Mouse (Mus musculus) small intestine, adult 2 months (tissue): ENCODE measurements at regions not wholly inside any gene's neighbourhood (a gene's known extent, or its start where the extent isn't known, plus 50 kb on each side); places are given as distances from the start of the nearest gene placed in this dataset.
A peak's percentile ranks its signal among the peaks of the same experiment; 100 is the strongest.
"Not testable (repeated sequence)": the region's sequence is repeated elsewhere in the genome, so short reads cannot be mapped to it uniquely, and the experiment has no call there.

Experiments used
- H3K27ac ChIP-seq: fragments of 200-500 bp; 2 replicates; pipeline ENCODE4 v1.5.1; 2012; ENCODE audit warnings: low read depth, low read length, control low read depth, inconsistent platforms; ENCODE audit not compliant: insufficient read depth
- H3K27me3 ChIP-seq: fragments of 200-500 bp; 2 replicates; pipeline ENCODE4 v1.6.1; 2012; ENCODE audit warnings: mild to moderate bottlenecking, moderate library complexity, low read length, inconsistent platforms; ENCODE audit not compliant: control insufficient read depth, insufficient read depth
- H3K36me3 ChIP-seq: fragments of 200-500 bp; 2 replicates; pipeline ENCODE4 v1.6.1; 2012; ENCODE audit warnings: mild to moderate bottlenecking, low read length, control low read depth, inconsistent platforms; ENCODE audit not compliant: control insufficient read depth, insufficient read depth
- H3K4me1 ChIP-seq: fragments of 200-500 bp; 2 replicates; pipeline ENCODE4 v1.6.1; 2012; ENCODE audit warnings: low read length, inconsistent platforms, mixed read lengths; ENCODE audit not compliant: control insufficient read depth, insufficient read depth, insufficient read length
- H3K4me3 ChIP-seq: fragments of 200-500 bp; 2 replicates; pipeline ENCODE4 v1.5.1; 2012; ENCODE audit warnings: low read depth, mild to moderate bottlenecking, control low read depth, inconsistent platforms, low read length, moderate library complexity
- CTCF ChIP-seq: fragments of 200-500 bp; IDR thresholded peaks from 2 replicates; pipeline ENCODE4 v1.5.1; 2012; ENCODE audit warnings: low read depth, mild to moderate bottlenecking, control low read depth, inconsistent platforms, low read length, moderate library complexity, mixed read lengths; ENCODE audit not compliant: insufficient replicate concordance, insufficient read length; ENCODE audit errors: extremely low read depth
- POLR2A ChIP-seq: fragments of 200-500 bp; IDR thresholded peaks from 2 replicates; pipeline ENCODE4 v1.6.1; 2012; ENCODE audit warnings: low read depth, mild to moderate bottlenecking, control low read depth, inconsistent platforms, low read length, moderate library complexity
- WGBS: fragments of 180-500 bp; shearing (Covaris S2); methylation state at CpG from one replicate; pipeline ENCODE4 v1.1.7; 2018; 5-methylcytosine and 5-hydroxymethylcytosine counted together

DNA sequence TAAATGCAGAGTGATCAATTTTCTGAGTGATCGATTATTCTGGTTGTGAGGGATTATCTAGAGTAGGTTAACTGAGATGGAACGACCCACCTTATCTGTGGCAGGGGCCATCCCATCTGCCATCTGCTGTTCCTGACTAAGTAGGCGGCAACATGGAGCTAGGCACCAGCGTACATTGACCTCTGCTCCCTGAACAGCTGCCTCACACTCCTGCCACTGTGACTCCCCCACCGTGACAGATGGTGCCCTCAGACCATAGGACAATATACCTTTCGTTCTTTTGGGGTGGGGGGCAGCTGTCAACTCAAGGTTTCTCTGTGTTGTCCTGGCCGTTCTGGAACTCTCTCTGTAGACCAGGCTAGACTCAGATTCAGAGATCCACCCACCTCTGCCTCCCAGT lies 262.7 kb downstream of the Prex1 start:
- 40% methylated on average over 7 of the region's 7 CpGs for WGBS

GRCm38 (mm10) chr2:166450380-166450779 lies 263.3 kb downstream of the Prex1 start:
- H3K27me3 ChIP-seq, result no peaks in the 10 kb centered on the region
- H3K27ac ChIP-seq, result no peak overlapping the region
- no peak overlapping the region for H3K4me3 ChIP-seq
- no peak for TF ChIP-seq CTCF
- TF ChIP-seq POLR2A, result no peak
- H3K4me1 ChIP-seq, result peaks cover 6% of the 10 kb centered on the region
- no peaks in the 10 kb centered on the region for H3K36me3 ChIP-seq
- WGBS, result 69% methylated on average over 10 of the region's 10 CpGs

More for the DNA sequence above, 262.7 kb downstream of the Prex1 start:
- no peak overlapping the region for H3K27ac ChIP-seq
- no peak overlapping the region for H3K4me3 ChIP-seq
- no peaks in the 10 kb centered on the region for H3K27me3 ChIP-seq
- H3K36me3 ChIP-seq, result no peaks in the 10 kb centered on the region
- peaks cover 6% of the 10 kb centered on the region for H3K4me1 ChIP-seq
- TF ChIP-seq POLR2A (no peak), CTCF (no peak)

- 52% methylated on average over 13 of the region's 13 CpGs for WGBS
- Histone ChIP-seq H3K4me3 (peak overlapping the region; percentile 41), H3K4me1 (peaks cover 6% of the 10 kb centered on the region), H3K36me3 (no peaks in the 10 kb centered on the region), H3K27me3 (no peaks in the 10 kb centered on the region), H3K27ac (peak overlapping the region; percentile 42; the same call in 1 of the 2 replicates)
- TF ChIP-seq POLR2A (no peak), CTCF (no peak)
Measured at GRCm38 (mm10) chr2:166448724-166449123, 264.9 kb downstream of the Prex1 start.

DNA sequence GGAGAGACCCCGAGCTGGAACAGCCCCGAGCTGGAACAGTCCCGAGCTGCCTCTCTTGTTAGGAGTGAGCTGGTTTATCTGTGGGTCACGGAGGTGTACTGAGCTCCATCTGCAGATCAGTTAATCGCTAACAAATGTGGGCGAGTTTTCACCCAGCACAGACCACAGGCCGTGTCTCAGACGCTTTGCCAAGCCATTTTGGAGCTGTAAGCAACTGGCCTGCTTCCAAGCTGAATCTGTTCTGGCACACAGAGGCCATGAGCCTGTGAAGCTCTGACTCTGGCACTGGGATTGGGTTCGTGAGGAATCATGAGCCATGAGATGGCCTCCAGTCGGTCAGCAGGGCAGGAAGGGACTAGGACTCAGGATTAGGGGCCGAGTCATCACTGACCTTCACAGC lies 265.5 kb downstream of the Prex1 start:
- Histone ChIP-seq H3K4me1 (peaks cover 6% of the 10 kb centered on the region), H3K27me3 (no peaks in the 10 kb centered on the region), H3K4me3 (peak overlapping the region; percentile 41), H3K27ac (peak overlapping the region; percentile 42), H3K36me3 (no peaks in the 10 kb centered on the region)
- 27% methylated on average over 11 of the region's 11 CpGs for WGBS
- TF ChIP-seq POLR2A, result no peak
- TF ChIP-seq CTCF, result no peak

DNA sequence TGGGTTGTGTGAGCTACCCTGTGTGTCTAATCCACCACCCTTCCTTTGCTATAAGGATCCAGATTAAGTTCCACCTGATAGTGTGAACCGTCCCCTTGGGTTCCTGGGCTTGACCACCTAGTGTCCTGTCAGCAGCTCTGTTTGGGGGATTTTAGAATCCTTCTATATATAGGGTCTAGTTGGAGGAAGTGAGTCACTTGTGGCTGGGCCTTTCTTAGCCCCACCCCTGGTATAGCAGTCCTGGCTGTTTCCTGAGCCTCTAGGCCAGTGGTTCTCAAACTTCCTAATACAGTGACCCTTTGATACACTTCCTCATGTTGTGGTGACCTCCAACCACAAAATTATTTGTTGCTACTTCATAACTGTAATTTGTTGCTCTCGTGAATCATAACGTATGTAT lies 267.1 kb downstream of the Prex1 start:
- H3K27ac ChIP-seq, result peak overlapping the region; percentile 52
- 67% methylated on average over 3 of the region's 3 CpGs for WGBS
- H3K36me3 ChIP-seq, result no peaks in the 10 kb centered on the region
- no peak overlapping the region for H3K4me3 ChIP-seq
- TF ChIP-seq POLR2A (no peak), CTCF (no peak)
- peaks cover 6% of the 10 kb centered on the region for H3K4me1 ChIP-seq
- H3K27me3 ChIP-seq, result no peaks in the 10 kb centered on the region

DNA sequence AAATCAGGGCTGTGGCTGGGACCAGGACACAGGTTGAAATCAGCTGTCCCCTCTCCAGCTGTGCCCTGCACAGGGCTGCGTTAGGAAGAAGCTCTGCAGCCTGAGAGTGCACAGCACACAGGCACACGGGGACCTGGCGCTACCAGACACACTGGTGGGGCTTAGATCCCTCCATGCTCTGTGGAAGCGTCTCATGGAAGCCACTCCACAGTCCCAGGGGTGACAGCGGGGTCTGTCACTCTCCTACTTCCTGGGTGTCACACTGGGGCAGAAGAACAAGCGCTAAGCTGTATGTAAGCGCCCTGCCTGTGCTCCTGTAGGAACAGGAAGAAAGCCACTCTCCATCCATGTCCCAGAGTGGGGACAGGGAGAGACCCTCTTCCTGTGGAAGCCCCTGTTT lies 267.8 kb downstream of the Prex1 start:
- H3K27me3 ChIP-seq, H3K36me3 ChIP-seq, H3K4me1 ChIP-seq, H3K4me3 ChIP-seq: not testable (repeated sequence)
- WGBS, result 65% methylated on average over 7 of the region's 7 CpGs
- 0 out of 2 replicates have a peak overlapping the region, but pooled peaks have one; percentile 39 for H3K27ac ChIP-seq

DNA sequence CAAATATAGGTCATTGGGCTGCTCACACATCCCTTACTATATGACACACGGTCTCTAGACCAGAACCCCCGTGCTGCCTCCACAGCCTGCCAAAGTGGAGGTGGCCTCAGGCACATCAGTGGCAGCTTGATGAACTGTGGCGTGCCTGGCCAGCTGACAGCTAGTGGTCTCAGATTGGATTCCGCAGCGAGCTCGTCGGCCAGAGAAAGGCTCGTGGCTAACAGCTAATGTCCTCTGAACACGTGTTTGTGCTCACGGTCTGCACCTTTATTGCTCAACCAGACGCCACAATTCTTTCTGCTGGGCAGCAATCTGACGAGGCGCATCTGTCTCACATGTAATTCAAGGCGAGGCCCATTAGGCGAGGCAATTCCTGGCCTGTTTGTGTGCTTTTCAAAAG lies 270.6 kb downstream of the Prex1 start:
- TF ChIP-seq POLR2A, result no peak
- TF ChIP-seq CTCF, result no peak
- Histone ChIP-seq H3K27ac (no peak overlapping the region), H3K27me3 (no peaks in the 10 kb centered on the region), H3K36me3 (no peaks in the 10 kb centered on the region), H3K4me3 (no peak overlapping the region), H3K4me1 (no peaks in the 10 kb centered on the region)
- 47% methylated on average over 15 of the region's 15 CpGs for WGBS
